Mouse (Mus musculus) forebrain, embryonic 11.5 days (tissue): Measurements from ENCODE around the gene Fbxo22. TPM values are rescaled to one million over a fixed set of nuclear protein-coding genes. Genes with fewer than 3 reads are reported as not detected.
"Not testable (repeated sequence)": the region's sequence is repeated elsewhere in the genome, so short reads cannot be mapped to it uniquely, and the experiment has no call there.

Source experiments
- ATAC-seq: fragments of 200-750 bp; cut with Nextera tagmentation; replicated peaks from 2 replicates; pipeline ENCODE4 v1.8.0; 2017; ENCODE audit warnings: moderate TSS enrichment; ENCODE audit not compliant: low FRiP score
- DNase-seq: peaks from one replicate; pipeline ENCODE4 v3.0.0-alpha.2; 2017; ENCODE audit warnings: low spot score
- H3K27ac ChIP-seq: fragments of 300-500 bp; sonication (generic); 2 replicates; pipeline ENCODE4 v1.5.1; 2014; ENCODE audit warnings: low read depth, low read length
- H3K27me3 ChIP-seq: fragments of 300-500 bp; sonication (generic); 2 replicates; pipeline ENCODE4 v1.6.1; 2014; ENCODE audit warnings: mild to moderate bottlenecking, low read length, mixed read lengths; ENCODE audit not compliant: control insufficient read depth, insufficient read depth
- H3K36me3 ChIP-seq: fragments of 300-500 bp; sonication (generic); 2 replicates; pipeline ENCODE4 v1.6.1; 2014; ENCODE audit warnings: mild to moderate bottlenecking, low read length, moderate library complexity, mixed read lengths; ENCODE audit not compliant: control insufficient read depth, insufficient read depth
- H3K4me1 ChIP-seq: fragments of 300-500 bp; sonication (generic); replicated peaks from 2 replicates; pipeline ENCODE4 v1.6.1; 2014; ENCODE audit warnings: low read length, mixed read lengths; ENCODE audit not compliant: control insufficient read depth, insufficient read depth
- H3K4me2 ChIP-seq: fragments of 300-500 bp; sonication (generic); 2 replicates; pipeline ENCODE4 v1.6.1; 2014; ENCODE audit warnings: low read depth, mild to moderate bottlenecking, low read length, moderate library complexity, mixed read lengths; ENCODE audit not compliant: severe bottlenecking
- H3K4me3 ChIP-seq: fragments of 300-500 bp; sonication (generic); 2 replicates; pipeline ENCODE4 v1.5.1; 2014; ENCODE audit warnings: low read depth, low read length
- H3K9ac ChIP-seq: fragments of 300-500 bp; sonication (generic); 2 replicates; pipeline ENCODE4 v1.6.1; 2014; ENCODE audit warnings: low read length
- H3K9me3 ChIP-seq: fragments of 300-500 bp; sonication (generic); 2 replicates; pipeline ENCODE4 v1.6.1; 2016; ENCODE audit warnings: low read length, mixed read lengths; ENCODE audit not compliant: control insufficient read depth
- WGBS: fragments of 180-500 bp; shearing (Covaris S2); extraction: QIAGEN DNeasy Blood & Tissue Kit; methylation state at CpG from one replicate; pipeline ENCODE4 v1.1.7; 2014; 5-methylcytosine and 5-hydroxymethylcytosine counted together
- polyA plus RNA-seq: library from polyadenylated mRNA; unstranded; fragments of >200 nt; fragmentation: Nextera tagmentation; extraction: Ambion mirVana; gene quantifications from 2 replicates; pipeline ENCODE4 v1.2.1, GENCODE M21; 2014

The Fbxo22 gene
- polyA plus RNA-seq, 1 experiment from 2014 or later: 87.5 TPM

- H3K36me3 ChIP-seq: no peaks in the 10 kb centered on the region
- DNase-seq: no peak
- H3K9ac ChIP-seq: no peak overlapping the region
- no peak overlapping the region for H3K4me3 ChIP-seq
- H3K4me1 ChIP-seq: no peaks in the 10 kb centered on the region
- 82% methylated on average over 3 of the region's 3 CpGs for WGBS
- H3K9me3 ChIP-seq: no peaks in the 10 kb centered on the region
- ATAC-seq: no peak
- H3K27ac ChIP-seq: no peak overlapping the region
- H3K27me3 ChIP-seq: no peaks in the 10 kb centered on the region
- H3K4me2 ChIP-seq: no peak overlapping the region
Measured at GRCm38 (mm10) chr9:55243280-55243679, 34.6 kb downstream of the Fbxo22 start.

DNA sequence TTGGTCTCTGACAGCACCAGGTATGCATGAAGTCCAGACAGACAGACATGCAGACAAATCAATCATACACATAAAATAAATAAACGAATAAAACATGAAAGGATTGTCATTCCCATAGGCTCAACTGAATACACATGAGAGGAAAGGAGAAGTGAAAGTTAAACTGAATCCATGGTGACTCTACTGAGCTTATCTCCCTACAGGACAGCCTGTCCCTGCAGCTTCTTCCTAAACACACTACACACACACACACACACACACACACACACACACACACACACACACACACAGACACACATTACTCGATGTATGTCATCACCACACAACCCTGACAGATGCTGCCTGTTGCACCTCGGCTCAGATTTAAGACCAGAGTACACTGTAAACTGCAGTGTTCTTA lies 35.4 kb downstream of the Fbxo22 start:
- no peak overlapping the region for H3K4me3 ChIP-seq
- ATAC-seq: no peak
- no peak for DNase-seq

GRCm38 (mm10) chr9:55245057-55245750 lies 36.5 kb downstream of the Fbxo22 start:
- H3K36me3 ChIP-seq, H3K4me2 ChIP-seq, H3K9me3 ChIP-seq, H3K4me3 ChIP-seq, H3K27ac ChIP-seq, DNase-seq, H3K4me1 ChIP-seq, ATAC-seq, H3K27me3 ChIP-seq, H3K9ac ChIP-seq: not testable (repeated sequence)
- whole genome bisulfite sequencing: 93% methylated on average over 1 of the region's 1 CpGs

More for the DNA sequence above, 35.4 kb downstream of the Fbxo22 start:
- no peak overlapping the region for H3K4me2 ChIP-seq
- H3K27ac ChIP-seq: no peak overlapping the region
- no peaks in the 10 kb centered on the region for H3K36me3 ChIP-seq
- no peaks in the 10 kb centered on the region for H3K4me1 ChIP-seq
- H3K9ac ChIP-seq: no peak overlapping the region
- H3K27me3 ChIP-seq: no peaks in the 10 kb centered on the region
- 89% methylated on average over 3 of the region's 3 CpGs for WGBS
- H3K9me3 ChIP-seq: no peaks in the 10 kb centered on the region

DNA sequence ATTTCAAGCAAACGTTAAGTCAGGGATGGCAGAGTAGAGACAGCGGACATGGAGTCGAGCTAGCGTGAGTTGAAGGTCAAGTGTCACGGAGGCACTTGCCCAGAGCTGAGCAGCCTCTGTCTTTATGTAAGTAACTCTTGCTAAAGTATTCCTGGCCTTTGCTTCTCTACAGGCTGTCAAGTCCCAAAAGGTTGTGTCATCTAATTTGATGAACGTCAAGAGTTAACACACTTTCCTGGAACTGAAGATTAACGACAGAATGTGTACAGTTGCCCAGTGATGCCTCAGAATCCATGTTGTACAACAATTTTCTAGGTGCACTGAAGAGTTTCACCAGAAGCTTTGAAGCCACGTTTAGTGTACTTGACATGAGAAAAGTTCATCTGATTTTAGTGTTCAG lies 37.7 kb downstream of the Fbxo22 start:
- no peak for ATAC-seq
- no peak for DNase-seq

DNA sequence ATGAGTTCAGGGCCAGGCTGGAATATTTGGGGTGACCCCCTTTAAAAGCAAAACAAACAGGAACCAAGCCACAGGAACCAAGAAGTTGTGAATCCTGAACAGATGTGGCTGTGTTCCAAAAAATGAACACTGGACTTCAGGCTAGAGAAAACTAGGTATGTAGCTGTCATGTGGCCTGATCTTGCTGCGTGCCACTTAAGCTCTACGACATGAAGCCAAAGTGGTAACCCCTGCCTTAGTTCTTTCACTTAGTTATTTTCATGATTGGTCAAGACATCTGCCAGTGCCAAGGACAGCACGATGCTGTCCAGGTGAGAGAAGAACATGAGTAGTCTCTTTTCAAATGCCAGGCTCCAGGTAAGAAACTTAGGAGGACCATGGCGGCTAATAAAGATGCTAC lies 38.2 kb downstream of the Fbxo22 start:
- no peak overlapping the region for H3K27ac ChIP-seq
- DNase-seq: no peak
- WGBS: 94% methylated on average over 4 of the region's 4 CpGs

More for the DNA sequence above, 37.7 kb downstream of the Fbxo22 start:
- Histone ChIP-seq H3K4me1 (no peaks in the 10 kb centered on the region), H3K9ac (no peak overlapping the region), H3K27ac (no peak overlapping the region), H3K36me3 (no peaks in the 10 kb centered on the region), H3K9me3 (no peaks in the 10 kb centered on the region), H3K27me3 (no peaks in the 10 kb centered on the region), H3K4me2 (no peak overlapping the region), H3K4me3 (no peak overlapping the region)
- WGBS: 84% methylated on average over 8 of the region's 8 CpGs

DNA sequence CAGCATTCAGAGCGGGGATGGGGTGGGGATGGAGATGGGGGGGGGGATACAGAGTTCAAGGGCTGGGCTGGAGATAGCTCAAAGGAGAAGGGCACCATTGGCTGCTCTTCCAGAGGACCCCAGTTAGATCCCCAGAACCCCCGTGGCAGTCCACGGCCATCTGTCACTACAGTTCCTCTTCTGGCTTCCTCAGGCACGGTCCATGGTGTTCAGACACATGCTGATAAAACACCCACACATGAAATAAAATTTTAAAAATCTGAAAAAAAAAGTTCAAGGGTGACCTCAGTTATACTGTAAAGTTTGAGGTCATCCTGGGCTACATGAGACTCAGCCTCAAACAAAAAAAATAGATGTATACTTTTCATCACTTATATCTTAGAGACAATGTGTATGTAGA lies 39.7 kb downstream of the Fbxo22 start:
- no peak for ATAC-seq
- H3K27me3 ChIP-seq: no peaks in the 10 kb centered on the region

More for the DNA sequence above, 38.2 kb downstream of the Fbxo22 start:
- H3K4me3 ChIP-seq: no peak overlapping the region
- no peaks in the 10 kb centered on the region for H3K36me3 ChIP-seq
- no peaks in the 10 kb centered on the region for H3K27me3 ChIP-seq
- H3K9ac ChIP-seq: no peak overlapping the region
- no peaks in the 10 kb centered on the region for H3K9me3 ChIP-seq
- H3K4me2 ChIP-seq: no peak overlapping the region
- ATAC-seq: no peak
- H3K4me1 ChIP-seq: no peaks in the 10 kb centered on the region

GRCm38 (mm10) chr9:55250595-55251247 lies 42.0 kb downstream of the Fbxo22 start:
- Histone ChIP-seq H3K9me3 (no peaks in the 10 kb centered on the region), H3K36me3 (no peaks in the 10 kb centered on the region), H3K27ac (no peak overlapping the region), H3K27me3 (no peaks in the 10 kb centered on the region), H3K4me2 (no peak overlapping the region), H3K9ac (no peak overlapping the region), H3K4me3 (no peak overlapping the region), H3K4me1 (no peaks in the 10 kb centered on the region)
- ATAC-seq (no peak), DNase-seq (no peak)
- 92% methylated on average over 6 of the region's 6 CpGs for WGBS

More for the DNA sequence above, 39.7 kb downstream of the Fbxo22 start:
- no peak for DNase-seq
- Histone ChIP-seq H3K36me3 (no peaks in the 10 kb centered on the region), H3K9me3 (no peaks in the 10 kb centered on the region), H3K4me1 (no peaks in the 10 kb centered on the region), H3K9ac (no peak overlapping the region), H3K4me3 (no peak overlapping the region), H3K27ac (no peak overlapping the region), H3K4me2 (no peak overlapping the region)
- WGBS: 86% methylated on average over 4 of the region's 4 CpGs

- H3K36me3 ChIP-seq, DNase-seq, H3K9me3 ChIP-seq, H3K27me3 ChIP-seq, H3K4me3 ChIP-seq, H3K27ac ChIP-seq, ATAC-seq, H3K4me2 ChIP-seq, H3K9ac ChIP-seq, H3K4me1 ChIP-seq: not testable (repeated sequence)
- 69% methylated on average over 2 of the region's 2 CpGs for WGBS
Measured at GRCm38 (mm10) chr9:55252097-55252496, 43.4 kb downstream of the Fbxo22 start.

GRCm38 (mm10) chr9:55253849-55254248 lies 45.1 kb downstream of the Fbxo22 start:
- Histone ChIP-seq H3K9me3 (no peaks in the 10 kb centered on the region), H3K36me3 (no peaks in the 10 kb centered on the region), H3K4me1 (no peaks in the 10 kb centered on the region), H3K4me2 (no peak overlapping the region), H3K9ac (no peak overlapping the region), H3K27ac (no peak overlapping the region), H3K27me3 (no peaks in the 10 kb centered on the region), H3K4me3 (no peak overlapping the region)
- no peak for ATAC-seq
- DNase-seq: no peak
- 84% methylated on average over 1 of the region's 1 CpGs for WGBS
